Mouse (Mus musculus) R1 (cell line): Measurements from ENCODE around the gene Cacna2d3.

Experiments
- DNase-seq: peaks from one replicate; pipeline ENCODE4 v3.0.0-alpha.2; 2018; ENCODE audit warnings: low read depth, low spot score

The Cacna2d3 gene

GRCm38 (mm10) chr14:28948019-28948850 is 773.4 kb downstream of the Cacna2d3 start:
- DNase-seq = no peak

DNA sequence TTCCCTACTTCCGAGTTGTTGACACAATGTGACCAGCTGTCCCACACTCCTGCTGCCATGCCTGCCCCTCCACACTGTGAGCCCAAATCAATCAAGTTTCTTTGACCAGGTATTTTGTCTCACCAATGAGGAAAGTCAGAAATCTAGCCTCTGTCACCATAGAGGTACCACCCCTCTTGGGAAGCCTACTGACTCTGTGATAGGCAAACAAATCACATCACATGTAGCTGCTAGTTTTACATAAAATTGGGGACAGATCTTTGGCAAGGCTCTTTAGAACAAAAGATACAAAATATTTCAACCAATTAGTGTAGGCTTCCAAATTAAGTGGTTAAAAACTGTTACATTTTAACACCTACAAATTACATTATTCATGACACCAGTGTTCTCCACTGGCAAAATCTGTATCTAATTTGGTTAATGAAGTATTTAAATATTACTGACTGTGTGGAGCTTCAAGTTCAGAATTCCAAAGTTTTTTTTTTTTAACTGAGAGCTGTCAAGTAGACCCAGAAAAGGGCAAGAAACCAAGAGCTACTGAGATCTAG is 788.8 kb downstream of the Cacna2d3 start:
- DNase-seq = no peak

- no peak for DNase-seq
Measured at GRCm38 (mm10) chr14:28923180-28923961, 798.3 kb downstream of the Cacna2d3 start.

- DNase-seq = no peak
Measured at GRCm38 (mm10) chr14:28918871-28919270, 802.8 kb downstream of the Cacna2d3 start.

DNA sequence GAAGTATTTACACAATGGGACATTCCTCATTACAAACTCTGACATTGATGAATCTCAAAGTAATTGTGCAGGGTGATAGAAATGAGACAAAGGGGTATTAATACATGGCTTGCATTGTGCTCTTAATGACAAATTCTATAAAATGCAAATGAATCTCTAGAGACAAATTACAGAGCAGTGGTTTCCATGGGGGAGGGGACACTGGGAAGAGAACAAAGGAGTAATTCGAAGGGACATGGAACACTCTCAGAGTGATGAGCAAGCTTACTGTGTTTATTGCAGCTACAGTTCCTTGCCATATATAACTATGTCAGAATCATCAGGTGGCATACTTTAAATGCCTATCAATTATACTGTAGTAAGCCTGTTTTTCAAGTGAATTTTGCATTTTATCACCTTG is 806.7 kb downstream of the Cacna2d3 start:
- DNase-seq = no peak

DNA sequence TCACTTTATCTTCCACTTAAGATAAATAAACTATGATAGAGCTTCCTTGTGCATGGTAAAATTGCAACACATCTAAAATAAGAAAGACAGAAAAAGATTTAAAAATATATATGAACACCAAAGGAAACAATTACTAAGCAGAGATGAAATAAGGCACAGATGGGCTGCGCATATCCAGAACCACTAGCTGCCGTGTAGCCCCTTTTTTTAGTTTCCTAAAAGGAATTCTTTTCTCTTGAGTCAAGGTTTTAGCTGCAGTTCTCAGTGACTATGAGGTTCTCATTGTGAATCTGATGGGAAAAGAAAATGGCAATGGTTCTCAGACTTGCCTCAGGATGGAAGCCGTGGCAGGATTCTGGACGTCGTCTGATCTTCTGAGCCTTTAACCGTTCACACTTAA is 814.0 kb downstream of the Cacna2d3 start:
- DNase-seq = no peak

DNA sequence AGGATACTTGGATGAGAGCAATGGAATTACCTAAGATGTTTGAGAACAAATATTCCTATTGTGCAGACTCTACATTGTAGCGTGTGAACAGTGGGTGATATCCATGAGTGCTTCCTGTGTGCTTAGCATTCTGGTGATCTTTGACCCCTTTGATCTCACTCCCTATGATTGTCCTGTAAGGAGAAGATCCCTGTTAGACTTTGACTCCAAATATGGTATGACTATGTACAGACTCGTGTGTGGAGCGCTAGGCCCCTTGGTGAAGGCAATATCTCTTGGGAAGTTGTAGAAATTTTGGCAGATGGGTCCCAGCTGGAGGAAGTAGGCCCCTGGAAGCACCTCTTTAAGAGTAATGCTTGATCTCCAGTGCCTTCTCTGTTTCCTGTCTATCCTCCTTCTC is 829.1 kb downstream of the Cacna2d3 start:
- no peak for DNase-seq

DNA sequence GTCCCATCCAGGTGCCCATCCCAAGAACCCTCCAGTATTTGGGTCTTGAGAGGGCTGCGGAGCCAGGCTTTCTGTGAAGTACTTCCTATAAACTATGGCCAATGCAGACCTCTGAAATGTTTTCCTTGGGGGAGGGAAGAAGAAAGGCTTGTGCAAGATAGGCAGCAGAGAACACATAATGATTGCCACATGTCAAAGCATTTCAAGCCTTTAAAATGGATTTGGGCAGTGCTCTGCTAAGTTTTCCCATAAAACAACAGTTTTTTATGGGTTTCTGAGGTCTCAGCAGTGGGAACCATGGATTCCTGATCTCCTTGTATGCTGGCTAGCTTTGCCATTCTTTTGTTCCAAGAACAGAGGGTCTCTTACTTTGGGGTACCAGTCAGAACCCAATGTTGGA is 834.3 kb downstream of the Cacna2d3 start:
- no peak for DNase-seq

GRCm38 (mm10) chr14:28886661-28887060 is 835.0 kb downstream of the Cacna2d3 start:
- DNase-seq = no peak

DNA sequence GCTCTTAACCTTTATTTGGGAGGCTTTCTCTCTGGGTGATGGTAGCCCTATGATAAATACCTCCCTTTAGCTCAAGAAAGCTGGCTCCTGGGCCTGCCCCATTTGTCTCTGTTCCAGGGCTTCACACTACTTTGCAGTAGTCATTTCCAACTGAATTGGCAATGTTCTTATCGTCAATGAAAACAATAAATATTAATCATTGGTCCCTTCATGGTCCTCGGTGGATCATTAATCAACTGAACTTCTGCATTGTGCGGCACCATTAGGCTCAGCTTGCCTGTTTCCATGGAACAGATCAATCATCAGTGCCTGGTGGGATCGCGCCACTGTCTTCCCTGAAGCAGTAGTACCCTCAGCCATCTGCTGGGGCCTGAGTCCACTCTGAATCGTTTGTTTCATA is 850.7 kb downstream of the Cacna2d3 start:
- no peak for DNase-seq

DNA sequence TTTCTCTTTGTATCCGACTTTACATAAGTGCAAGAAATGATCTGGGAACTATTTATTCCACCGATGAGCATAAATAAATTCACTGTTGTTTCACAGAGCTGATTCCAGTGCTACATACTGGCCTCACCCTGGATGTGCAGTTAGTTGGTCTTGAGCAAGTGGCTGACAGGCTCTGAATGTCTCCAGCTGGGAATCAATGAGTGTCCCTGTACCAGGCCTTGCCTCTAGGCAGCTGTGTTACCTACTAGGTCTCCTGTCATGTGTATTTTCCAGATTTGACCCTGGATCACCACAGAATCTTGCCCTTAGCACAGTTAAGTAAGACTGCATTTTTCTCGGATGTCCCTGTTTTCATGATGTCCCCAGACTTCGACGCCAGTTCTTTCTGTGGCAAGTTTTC is 851.3 kb downstream of the Cacna2d3 start:
- DNase-seq = no peak

GRCm38 (mm10) chr14:28864925-28865324 is 856.7 kb downstream of the Cacna2d3 start:
- no peak for DNase-seq

- no peak for DNase-seq
Measured at GRCm38 (mm10) chr14:28861142-28861541, 860.5 kb downstream of the Cacna2d3 start.
